Mouse (Mus musculus) liver, postnatal 0 days (tissue): ENCODE data around the gene Chrdl1. TPM values are rescaled to one million over a fixed set of nuclear protein-coding genes. Genes with fewer than 3 reads are reported as not detected.
A peak's percentile ranks its signal among the peaks of the same experiment; 100 is the strongest.

Experiments used
- ATAC-seq: fragments of 200-750 bp; cut with Nextera tagmentation; 2 replicates; pipeline ENCODE4 v1.8.0; 2017; ENCODE audit warnings: mild to moderate bottlenecking, moderate library complexity
- DNase-seq: peaks from one replicate; pipeline ENCODE4 v3.0.0-alpha.2; 2016
- H3K27ac ChIP-seq: fragments of 300-500 bp; sonication (generic); 2 replicates; pipeline ENCODE4 v1.5.1; 2014; ENCODE audit warnings: antibody characterized with exemption, moderate library complexity, mild to moderate bottlenecking, low read depth
- H3K27me3 ChIP-seq: fragments of 300-500 bp; sonication (generic); 2 replicates; pipeline ENCODE4 v1.6.1; 2014; ENCODE audit warnings: low read length, control low read depth, mixed read lengths; ENCODE audit not compliant: insufficient read depth
- H3K36me3 ChIP-seq: fragments of 300-500 bp; sonication (generic); replicated peaks from 2 replicates; pipeline ENCODE4 v1.6.1; 2014; ENCODE audit warnings: mild to moderate bottlenecking, control low read depth, low read length, moderate library complexity, mixed read lengths; ENCODE audit not compliant: insufficient read depth
- H3K4me1 ChIP-seq: fragments of 300-500 bp; sonication (generic); 2 replicates; pipeline ENCODE4 v1.6.1; 2014; ENCODE audit warnings: antibody characterized with exemption, mild to moderate bottlenecking, control low read depth; ENCODE audit not compliant: insufficient read depth
- H3K4me2 ChIP-seq: fragments of 300-500 bp; sonication (generic); 2 replicates; pipeline ENCODE4 v1.6.1; 2014; ENCODE audit warnings: low read depth, mild to moderate bottlenecking, low read length, moderate library complexity, mixed read lengths
- H3K4me3 ChIP-seq: fragments of 300-500 bp; sonication (generic); 2 replicates; pipeline ENCODE4 v1.5.1; 2014; ENCODE audit warnings: low read depth, low read length
- H3K9ac ChIP-seq: fragments of 300-500 bp; sonication (generic); replicated peaks from 2 replicates; pipeline ENCODE4 v1.6.1; 2014; ENCODE audit warnings: mild to moderate bottlenecking, moderate library complexity
- H3K9me3 ChIP-seq: fragments of 300-500 bp; sonication (generic); 2 replicates; pipeline ENCODE4 v1.6.1; 2016; ENCODE audit warnings: mild to moderate bottlenecking, control low read depth, low read length, mixed read lengths
- CTCF ChIP-seq: sonication (generic); IDR thresholded peaks from 2 replicates; pipeline ENCODE4 v1.5.1; 2016; ENCODE audit warnings: antibody characterized with exemption, low read depth
- EP300 ChIP-seq: IDR thresholded peaks from 2 replicates; pipeline ENCODE4 v1.6.1; 2016; ENCODE audit warnings: antibody characterized with exemption, low read depth, mild to moderate bottlenecking
- WGBS: fragments of 180-500 bp; shearing (Covaris S2); extraction: QIAGEN DNeasy Blood & Tissue Kit; methylation state at CpG from one replicate; pipeline ENCODE4 v1.1.7; 2014; ENCODE audit not compliant: insufficient replicate concordance; 5-methylcytosine and 5-hydroxymethylcytosine counted together
- polyA plus RNA-seq: library from polyadenylated mRNA; unstranded; fragments of >200 nt; fragmentation: Nextera tagmentation; extraction: Ambion mirVana; gene quantifications from 2 replicates; pipeline ENCODE4 v1.2.1, GENCODE M21; 2015

Chrdl1 gene
- polyA plus RNA-seq, 1 experiment from 2014 or later = 0.27 TPM

DNA sequence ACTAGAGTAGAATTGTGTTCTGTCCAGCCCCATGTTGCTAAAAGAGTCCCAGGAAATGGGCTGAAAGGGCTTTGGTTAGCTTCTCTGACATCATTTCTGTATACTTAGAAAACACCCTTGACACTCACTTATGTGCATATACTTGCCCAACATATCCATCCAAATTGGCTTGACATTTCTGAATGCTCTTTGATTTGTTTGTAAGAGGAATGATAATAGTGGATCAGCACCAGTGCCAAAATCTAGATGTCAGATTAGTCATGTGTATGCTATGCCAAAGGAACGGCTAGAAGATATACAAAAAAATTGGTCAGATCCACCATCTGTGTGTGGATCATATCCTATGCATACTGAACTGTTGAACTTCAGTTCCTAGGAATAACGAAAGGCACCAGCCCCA, 99.3 kb downstream of the Chrdl1 start:
- no peak for ATAC-seq

DNA sequence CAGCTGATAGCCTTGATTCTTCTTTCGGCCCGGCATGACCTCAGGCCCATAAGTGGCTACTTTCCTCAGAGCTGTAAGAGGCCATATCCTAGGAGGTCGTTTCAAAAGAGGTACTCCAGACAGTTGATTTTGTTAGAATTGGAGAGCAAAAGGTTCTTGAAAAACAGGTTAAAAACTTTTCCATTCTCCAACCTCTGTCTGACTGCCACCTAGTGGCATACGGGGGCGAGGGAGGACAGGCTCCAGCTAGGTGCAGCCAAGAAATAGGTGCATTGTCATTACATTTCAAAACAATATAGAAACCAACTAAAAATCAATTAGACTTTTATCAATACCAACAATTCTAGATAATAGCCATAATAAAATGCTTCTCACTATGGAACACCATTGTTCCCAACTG, 118.9 kb downstream of the Chrdl1 start:
- no peak for ATAC-seq
- WGBS = 45% methylated on average over 5 of the region's 5 CpGs
- no peak for TF ChIP-seq EP300
- peak; percentile 27; the same call in 1 of the 2 replicates for TF ChIP-seq CTCF
- Histone ChIP-seq H3K9ac (no peak overlapping the region), H3K4me3 (no peak overlapping the region), H3K4me1 (no peaks in the 10 kb centered on the region), H3K36me3 (no peaks in the 10 kb centered on the region), H3K27ac (no peak overlapping the region), H3K27me3 (peaks cover 2% of the 10 kb centered on the region; the same call in 1 of the 2 replicates), H3K4me2 (no peak overlapping the region), H3K9me3 (no peaks in the 10 kb centered on the region)
- DNase-seq = no peak

More for the DNA sequence above, 99.3 kb downstream of the Chrdl1 start:
- no peak overlapping the region for H3K27ac ChIP-seq
- no peaks in the 10 kb centered on the region for H3K36me3 ChIP-seq
- whole genome bisulfite sequencing = 77% methylated on average over 2 of the region's 2 CpGs
- no peaks in the 10 kb centered on the region for H3K4me1 ChIP-seq
- no peaks in the 10 kb centered on the region for H3K27me3 ChIP-seq
- no peaks in the 10 kb centered on the region for H3K9me3 ChIP-seq
- TF ChIP-seq EP300 = no peak
- TF ChIP-seq CTCF = no peak
- no peak overlapping the region for H3K4me2 ChIP-seq
- H3K9ac ChIP-seq = no peak overlapping the region
- H3K4me3 ChIP-seq = no peak overlapping the region
- no peak for DNase-seq

GRCm38 (mm10) chrX:143250709-143251108, 143.4 kb downstream of the Chrdl1 start:
- Histone ChIP-seq H3K4me1 (no peaks in the 10 kb centered on the region), H3K27me3 (no peaks in the 10 kb centered on the region), H3K36me3 (no peaks in the 10 kb centered on the region), H3K9ac (no peak overlapping the region), H3K4me3 (no peak overlapping the region), H3K4me2 (no peak overlapping the region), H3K9me3 (no peaks in the 10 kb centered on the region), H3K27ac (no peak overlapping the region)
- ATAC-seq (no peak), DNase-seq (no peak)
- TF ChIP-seq EP300 = no peak
- TF ChIP-seq CTCF = no peak

Other genes with a start within 250 kb of the Chrdl1 start
- gene Pak3, start 124.3 kb upstream of the Chrdl1 start, polyA plus RNA-seq = 0.04 and 0.06 TPM in 2 replicates